Mouse (Mus musculus) left cerebral cortex, postnatal 25 days (tissue): ENCODE data around the gene Grin3b. TPM values are rescaled to one million over a fixed set of nuclear protein-coding genes. Genes with fewer than 3 reads are reported as not detected.

Source experiments
- DNase-seq, 2 experiments: peaks; one replicate each; pipeline ENCODE4 v3.0.0; 2022; ENCODE audit warnings: low spot score in 2 of 2, mixed read lengths in 1 of 2
- intact Hi-C: fragments of 180-260 bp; cut with DNase I; formaldehyde crosslinking; loops from one replicate; pipeline ENCODE4 v1.15.1; 2025
- total RNA-seq, 2 experiments: library from RNA; stranded (reverse); gene quantifications; 2 replicates each; pipeline ENCODE4 v1.2.3; 2021

The Grin3b gene
- total RNA-seq, 2 experiments from 2014 or later = 0.14 to 0.23 TPM

DNA sequence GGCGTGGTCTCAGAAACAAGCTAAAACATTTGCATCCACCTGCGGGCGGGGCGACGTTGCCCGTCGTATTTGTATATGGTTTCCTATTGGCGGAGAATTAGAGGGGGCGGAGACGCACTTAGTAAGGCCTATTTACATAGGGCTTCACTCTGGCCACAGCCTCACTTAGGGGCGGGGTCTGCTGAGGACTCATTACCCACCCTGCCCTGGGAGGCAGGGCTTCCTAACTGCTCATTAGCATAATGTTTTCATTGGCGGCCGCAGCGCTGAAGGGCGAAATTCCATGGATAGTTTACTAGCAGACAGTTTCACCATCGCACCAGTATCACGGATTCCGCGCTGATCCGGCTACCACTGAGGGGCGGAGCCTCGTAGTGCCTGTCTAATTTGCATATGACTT is 14.4 kb downstream of the Grin3b start:
- intact Hi-C loops = loop anchor here (2.0 to 5.0 kb wide), 4 partner anchors 54 to 154 kb away; partner anchors contain the start of genes Atp5d, Polr2e and Stk11
- DNase-seq = peak; percentile 98 to 99

GRCm38 (mm10) chr10:79985334-79986231 is 15.1 kb downstream of the Grin3b start:
- intact Hi-C loops = loop anchor here (2.0 to 5.0 kb wide), 4 partner anchors 53 to 153 kb away; partner anchors contain the start of genes Atp5d, Polr2e and Stk11
- DNase-seq = peak; percentile 71 to 81

DNA sequence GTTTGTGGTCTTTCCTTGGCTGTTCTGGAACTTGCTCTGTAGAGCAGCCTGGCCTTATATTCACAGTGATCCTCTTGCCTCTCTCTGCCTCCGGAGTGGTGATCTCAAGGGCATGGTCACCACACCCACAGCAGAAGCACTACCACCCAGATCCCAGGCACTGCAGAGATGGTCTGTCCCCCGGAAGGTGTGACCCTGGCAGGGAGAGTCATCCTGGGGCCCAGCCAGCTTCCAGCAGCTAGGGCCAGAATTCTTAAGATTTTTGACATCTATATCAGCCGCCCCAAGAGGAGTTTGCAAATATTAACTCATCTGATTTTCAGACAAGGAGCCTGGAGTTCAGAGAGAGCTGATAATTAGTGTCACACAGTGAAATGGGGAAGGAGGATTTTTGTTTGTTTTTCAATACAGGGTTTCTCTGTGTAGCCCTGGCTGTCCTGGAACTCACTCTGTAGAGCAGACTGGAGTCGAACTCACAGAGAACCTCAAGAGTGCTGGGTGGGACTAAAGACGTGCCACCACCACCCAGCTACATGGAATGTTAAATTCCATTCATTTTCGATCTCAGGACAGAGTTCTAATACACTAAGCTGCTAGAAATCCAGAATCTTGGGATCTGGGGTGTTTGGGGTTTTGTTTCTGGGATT is 15.8 kb downstream of the Grin3b start:
- DNase-seq = no peak
- intact Hi-C loops = loop anchor here (5.0 kb wide), 1 partner anchor 66 kb away; no protein-coding TSS in a partner anchor

DNA sequence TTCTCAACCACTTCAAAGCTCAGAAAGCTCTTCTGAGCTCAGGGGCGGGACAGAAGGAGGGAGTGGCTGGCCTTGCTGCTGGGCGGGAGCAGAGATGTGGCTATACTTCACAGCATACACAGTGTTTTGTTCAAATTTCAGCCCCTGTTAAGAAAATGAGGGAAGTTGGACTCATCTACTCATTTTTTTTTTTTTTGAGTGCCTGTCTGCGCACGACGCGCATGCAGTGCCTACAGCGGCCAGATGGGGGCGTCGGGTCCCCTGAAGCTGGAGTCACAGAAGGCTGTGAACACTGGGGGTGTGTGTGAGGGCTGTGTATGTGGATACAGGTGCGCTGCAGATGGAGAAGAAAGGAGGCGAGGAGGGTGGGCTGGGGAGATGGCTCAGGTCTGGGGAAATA is 16.4 kb downstream of the Grin3b start:
- intact Hi-C loops = loop anchor here (5.0 kb wide), 1 partner anchor 65 kb away; no protein-coding TSS in a partner anchor
- DNase-seq = peak; percentile 75 to 83

DNA sequence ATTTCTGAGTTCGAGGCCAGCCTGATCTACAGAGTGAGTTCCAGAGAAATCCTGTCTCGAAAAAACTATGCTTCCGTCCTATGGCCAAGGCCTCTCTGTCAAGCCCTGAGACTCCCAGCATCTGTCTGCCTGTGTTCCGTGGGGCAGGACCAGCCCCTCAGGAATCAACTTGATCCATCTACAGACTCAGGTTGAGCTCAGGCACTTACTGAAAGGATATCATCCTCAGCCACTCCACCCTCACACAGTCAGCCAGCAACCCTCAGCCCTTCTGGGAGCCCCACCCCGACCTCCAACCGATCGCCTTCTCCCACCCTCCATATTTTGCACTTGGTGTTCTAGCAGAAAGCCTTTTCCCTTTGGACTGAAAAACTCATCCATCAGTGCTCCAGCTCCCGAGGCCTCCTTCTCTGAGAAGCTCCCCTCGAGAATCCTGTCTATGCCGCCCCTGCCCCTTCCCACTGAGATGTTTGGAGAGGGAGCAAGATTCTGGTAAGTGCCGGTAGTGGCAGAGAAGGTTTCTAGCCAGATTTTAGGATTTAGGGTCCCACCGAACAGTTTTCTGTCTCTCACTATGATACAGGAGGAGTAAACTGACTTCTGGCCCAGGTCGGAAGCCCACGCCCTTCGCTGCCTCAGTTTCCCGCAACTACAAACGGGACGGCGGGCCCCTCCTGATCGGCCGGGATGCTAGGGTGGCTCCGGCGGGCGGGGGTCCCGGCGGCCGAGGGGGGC is 17.4 kb downstream of the Grin3b start:
- no peak for DNase-seq
- intact Hi-C loops = loop anchor here (5.0 kb wide), 1 partner anchor 64 kb away; no protein-coding TSS in a partner anchor

GRCm38 (mm10) chr10:79988506-79989271 is 18.2 kb downstream of the Grin3b start, which contains the start of gene Cnn2:
Gene Cnn2 (plus strand): TSS chr10:79988584.
- no peak for DNase-seq
- intact Hi-C loops = loop anchor here (5.0 kb wide), 1 partner anchor 64 kb away; no protein-coding TSS in a partner anchor

- DNase-seq = no peak
- intact Hi-C loops = loop anchor here (5.0 kb wide), 1 partner anchor 63 kb away; no protein-coding TSS in a partner anchor
Observed at GRCm38 (mm10) chr10:79989272-79989786, 18.8 kb downstream of the Grin3b start.

DNA sequence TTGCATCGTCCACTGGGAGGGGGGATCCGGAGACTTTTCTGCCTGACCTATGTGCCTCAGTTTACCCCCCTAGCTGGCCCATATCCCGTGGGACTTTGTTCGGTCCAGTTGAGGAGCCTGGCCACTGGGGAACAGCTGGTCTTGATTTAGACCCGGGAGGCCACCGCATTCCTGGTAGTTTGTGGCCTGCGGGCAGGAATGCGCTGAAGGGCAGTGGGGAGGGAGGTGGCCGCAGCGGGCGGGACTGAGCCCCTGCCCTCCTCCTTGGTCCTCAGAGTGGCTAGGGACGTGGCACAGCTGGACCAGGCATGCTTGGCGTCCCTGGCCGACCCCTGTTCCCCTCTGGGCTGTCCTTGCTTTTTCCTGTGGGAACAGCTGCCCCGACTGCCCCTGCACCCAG is 19.4 kb downstream of the Grin3b start:
- intact Hi-C loops = loop anchor here (5.0 kb wide), 1 partner anchor 62 kb away; no protein-coding TSS in a partner anchor

DNA sequence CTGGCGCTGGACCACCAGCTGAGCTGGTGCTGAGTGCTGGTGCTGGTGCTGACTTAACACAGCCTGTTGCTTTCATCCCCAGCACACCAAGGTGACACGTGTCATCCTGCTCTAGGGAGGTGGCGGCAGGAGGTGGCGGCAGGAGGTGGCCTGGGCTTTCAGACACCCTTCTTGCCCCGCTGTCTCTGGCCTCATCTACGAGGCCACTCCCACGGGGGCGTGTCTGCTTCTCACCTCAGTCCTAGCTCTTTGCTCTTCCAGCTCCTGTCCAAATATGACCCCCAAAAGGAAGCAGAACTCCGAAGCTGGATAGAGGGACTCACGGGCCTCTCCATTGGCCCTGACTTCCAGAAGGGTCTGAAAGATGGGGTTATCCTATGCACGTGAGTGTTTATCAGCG is 20.6 kb downstream of the Grin3b start:
- intact Hi-C loops = no loop called here
- DNase-seq = no peak

More for the DNA sequence above, 19.4 kb downstream of the Grin3b start:
- no peak for DNase-seq

- DNase-seq = no peak
- intact Hi-C loops = no loop called here
Observed at GRCm38 (mm10) chr10:79991548-79991947, 21.0 kb downstream of the Grin3b start.

DNA sequence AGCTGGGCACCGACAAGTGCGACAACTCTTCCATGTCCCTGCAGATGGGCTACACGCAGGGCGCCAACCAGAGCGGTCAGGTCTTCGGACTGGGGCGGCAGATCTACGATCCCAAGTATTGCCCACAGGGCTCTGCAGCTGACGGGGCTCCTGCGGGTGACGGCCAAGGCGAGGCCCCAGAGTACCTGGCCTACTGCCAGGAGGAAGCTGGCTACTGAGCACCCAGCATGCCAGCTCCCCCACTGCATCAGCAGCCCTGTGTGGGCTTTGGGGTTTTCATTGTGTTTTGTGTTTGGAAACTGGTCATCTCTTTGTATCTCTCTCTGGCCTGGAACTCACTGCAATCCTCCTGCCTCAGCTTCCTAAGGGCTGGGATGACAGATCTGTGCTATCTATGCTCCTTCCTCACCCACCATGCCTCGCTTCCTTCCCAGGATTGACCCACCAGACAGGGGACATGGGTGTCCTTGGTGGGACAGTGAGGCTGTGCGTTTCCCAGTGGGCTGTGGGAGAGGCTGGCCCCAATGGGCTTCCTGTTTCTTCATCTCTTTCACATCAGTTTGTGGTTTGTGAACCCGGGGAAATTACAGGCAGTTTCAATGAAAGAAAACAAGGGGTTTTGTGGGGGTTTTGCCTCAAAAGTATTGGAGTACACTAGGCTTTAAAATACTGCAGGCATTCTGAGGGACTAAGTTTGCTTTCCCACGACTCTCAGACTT is 24.0 kb downstream of the Grin3b start:
- no peak for DNase-seq
- intact Hi-C loops = no loop called here

DNA sequence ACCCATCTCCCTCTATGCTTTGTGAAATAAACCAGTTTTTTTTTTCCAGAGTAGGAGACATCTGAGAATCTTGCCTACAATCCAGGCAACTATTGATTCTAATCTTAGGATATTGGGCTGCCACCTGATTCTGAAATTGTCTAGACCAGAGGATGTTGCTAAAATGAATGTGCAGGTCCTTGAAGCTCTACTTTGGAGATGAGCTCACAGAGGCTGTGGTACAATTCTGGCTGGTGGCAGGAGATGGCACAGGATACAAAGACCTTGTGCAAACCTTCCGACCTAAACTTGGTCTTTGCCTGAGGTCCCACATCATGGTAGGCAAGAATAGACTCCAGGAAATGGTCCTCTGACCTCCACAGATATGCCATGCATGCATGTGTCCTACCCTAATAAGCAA is 25.1 kb downstream of the Grin3b start:
- intact Hi-C loops = no loop called here
- no peak for DNase-seq

DNA sequence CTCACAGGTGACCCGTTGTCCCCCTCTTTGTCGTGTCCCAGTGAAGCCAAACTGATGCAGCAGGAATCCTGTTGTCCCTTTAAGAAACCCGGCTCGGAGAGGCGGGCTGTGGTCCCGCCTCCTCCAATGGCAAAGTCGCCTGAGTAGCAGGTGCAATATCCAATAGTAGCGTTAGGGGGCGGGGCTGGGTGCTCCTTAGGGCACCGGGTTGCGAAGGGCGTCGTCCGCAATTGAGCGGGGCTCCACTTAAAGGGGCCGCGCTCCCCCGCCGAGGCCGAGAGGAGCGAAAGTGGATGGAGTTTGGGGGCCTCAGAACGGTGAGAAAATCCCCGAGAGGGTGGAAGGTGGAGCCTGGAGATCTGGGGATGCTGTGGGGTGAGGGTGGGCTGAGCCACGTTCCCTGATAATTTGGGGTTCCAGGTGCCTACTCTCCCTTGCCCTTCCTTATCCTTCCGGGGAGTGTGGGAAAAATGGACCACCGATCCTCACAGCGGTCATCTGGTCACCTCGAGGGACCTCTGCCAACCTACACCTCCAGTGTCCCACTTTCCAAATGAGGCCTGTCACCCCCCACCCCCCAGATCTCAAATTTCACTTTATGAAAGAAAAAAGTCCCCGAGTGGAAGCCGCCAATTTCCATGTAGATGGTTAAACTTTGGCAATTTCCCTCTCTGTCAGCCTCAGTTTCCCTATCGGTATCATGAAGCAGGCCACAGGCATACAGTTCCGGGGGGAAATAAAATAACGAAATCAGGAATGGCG is 25.9 kb downstream of the Grin3b start, which contains the start of gene Abca7:
Gene Abca7 (plus strand): TSS at position 223 of the 762 bp plus-strand sequence.
- intact Hi-C loops = no loop called here
- DNase-seq = peak; percentile 93 to 96

DNA sequence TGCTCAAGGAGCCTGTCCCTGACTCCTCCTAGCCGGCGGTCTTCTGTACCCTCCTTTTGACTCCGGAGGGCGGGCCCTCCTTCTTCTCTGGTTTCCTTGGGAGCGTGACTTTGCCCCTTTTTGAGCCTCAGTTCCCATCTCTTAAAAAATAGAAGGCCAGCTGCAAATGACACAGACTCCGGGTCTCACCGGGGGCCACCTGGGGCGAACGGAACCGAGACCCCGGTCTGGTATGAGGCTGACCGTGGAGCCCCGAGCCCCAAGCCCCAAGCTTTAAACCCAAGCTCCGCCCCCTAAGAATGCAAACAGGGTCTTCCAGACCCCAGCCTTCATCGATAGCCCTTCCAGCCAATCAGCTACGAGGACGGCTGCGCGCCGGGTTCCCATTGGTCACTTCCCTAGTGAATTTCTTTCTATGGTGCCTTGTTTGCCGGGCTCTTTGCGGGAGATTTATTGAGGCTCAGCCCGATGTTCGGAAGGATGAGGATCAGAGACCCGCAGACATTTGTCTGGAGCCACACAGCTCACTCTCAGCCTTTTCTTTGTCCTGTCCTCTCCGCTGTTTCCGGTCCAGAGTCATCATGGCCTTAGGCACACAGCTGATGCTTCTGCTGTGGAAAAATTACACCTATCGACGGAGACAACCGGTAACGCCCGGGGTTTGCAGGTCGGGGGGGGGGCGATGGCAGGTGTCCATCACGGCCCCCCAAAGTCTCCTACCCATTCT is 26.7 kb downstream of the Grin3b start:
- DNase-seq = peak; percentile 72 to 85
- intact Hi-C loops = no loop called here

GRCm38 (mm10) chr10:79997819-79998218 is 27.3 kb downstream of the Grin3b start:
- DNase-seq = no peak
- intact Hi-C loops = no loop called here

DNA sequence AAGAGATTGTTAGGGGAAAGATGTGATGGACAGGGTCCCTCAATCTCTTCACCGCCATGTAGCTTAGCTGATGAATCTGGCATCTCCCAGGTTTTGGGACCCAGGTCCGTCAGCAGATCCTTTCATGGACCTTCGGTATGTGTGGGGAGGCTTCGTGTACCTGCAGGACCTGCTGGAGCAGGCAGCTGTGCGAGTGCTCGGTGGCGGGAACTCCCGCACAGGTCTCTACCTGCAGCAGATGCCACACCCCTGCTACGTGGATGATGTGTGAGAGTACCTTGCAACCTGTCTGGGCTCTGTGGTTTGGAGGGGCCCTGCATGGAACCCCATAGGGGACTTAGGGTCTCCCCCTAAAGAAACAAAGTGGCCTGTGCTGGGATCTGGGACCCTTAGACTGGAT is 31.4 kb downstream of the Grin3b start:
- intact Hi-C loops = no loop called here
- no peak for DNase-seq

- intact Hi-C loops = no loop called here
Observed at GRCm38 (mm10) chr10:80002829-80003228, 32.3 kb downstream of the Grin3b start.

More at GRCm38 (mm10) chr10:80002829-80003228, 32.3 kb downstream of the Grin3b start:
- no peak for DNase-seq
